Mouse (Mus musculus) myocyte (in vitro differentiated cells): ENCODE data around the gene Cd180.

Source experiments
- E2F4 ChIP-seq: IDR thresholded peaks from one replicate; pipeline ENCODE4 v1.6.1; 2011; ENCODE audit warnings: mild to moderate bottlenecking, control low read depth, moderate library complexity; ENCODE audit not compliant: insufficient read depth
- MAX ChIP-seq: IDR thresholded peaks from one replicate; pipeline ENCODE4 v1.6.1; 2011; ENCODE audit warnings: low read depth, mild to moderate bottlenecking, control low read depth
- MYOG ChIP-seq, 3 experiments: IDR thresholded peaks; one replicate each; pipeline ENCODE4 v1.6.1; 2011; ENCODE audit warnings: control low read depth in 2 of 3, low read depth in 2 of 3, mild to moderate bottlenecking in 2 of 3; ENCODE audit not compliant: insufficient read length in 2 of 3, control insufficient read depth in 1 of 3, insufficient read depth in 1 of 3
- POLR2A ChIP-seq: IDR thresholded peaks from one replicate; pipeline ENCODE4 v1.6.1; 2011; ENCODE audit warnings: low read depth, mild to moderate bottlenecking, control low read depth, moderate library complexity; ENCODE audit not compliant: insufficient read length
- TCF12 ChIP-seq: IDR thresholded peaks from one replicate; pipeline ENCODE4 v1.6.1; 2011; ENCODE audit warnings: mild to moderate bottlenecking, control low read depth; ENCODE audit not compliant: poor library complexity, insufficient read depth, severe bottlenecking
- USF1 ChIP-seq: IDR thresholded peaks from one replicate; pipeline ENCODE4 v1.6.1; 2011; ENCODE audit warnings: low read depth, mild to moderate bottlenecking, control low read depth, moderate library complexity

- TF ChIP-seq MAX: no peak
- no peak for TF ChIP-seq POLR2A
- no peak for TF ChIP-seq E2F4
- no peak for TF ChIP-seq TCF12
- TF ChIP-seq MYOG (IDR thresholded peaks at IDR 0.05; ENCODE audit: control insufficient read depth in 1 of 3, insufficient read depth in 1 of 3, insufficient read length in 2 of 3, low read depth in 2 of 3): no peak
- no peak for TF ChIP-seq USF1
Measured at GRCm38 (mm10) chr13:102725906-102726305, 32.5 kb downstream of the Cd180 start.
